Mouse (Mus musculus): ENCODE results near the gene Rho.
A peak's percentile ranks its signal among the peaks of the same experiment; 100 is the strongest.

Gene Rho

DNA sequence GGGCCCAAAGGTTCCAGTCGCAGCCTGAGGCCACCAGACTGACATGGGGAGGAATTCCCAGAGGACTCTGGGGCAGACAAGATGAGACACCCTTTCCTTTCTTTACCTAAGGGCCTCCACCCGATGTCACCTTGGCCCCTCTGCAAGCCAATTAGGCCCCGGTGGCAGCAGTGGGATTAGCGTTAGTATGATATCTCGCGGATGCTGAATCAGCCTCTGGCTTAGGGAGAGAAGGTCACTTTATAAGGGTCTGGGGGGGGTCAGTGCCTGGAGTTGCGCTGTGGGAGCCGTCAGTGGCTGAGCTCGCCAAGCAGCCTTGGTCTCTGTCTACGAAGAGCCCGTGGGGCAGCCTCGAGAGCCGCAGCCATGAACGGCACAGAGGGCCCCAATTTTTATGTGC lies at the start of gene Rho:
Gene Rho (plus strand): TSS at position 110 of the 400 bp plus-strand sequence.
- no peak for DNase-seq (ENCODE audit: low spot score in 2 of 2)

GRCm38 (mm10) chr6:115884018-115884417 lies 47.5 kb upstream of the Rho start:
- DNase-seq (ENCODE audit: low spot score in 2 of 2) = no peak

DNA sequence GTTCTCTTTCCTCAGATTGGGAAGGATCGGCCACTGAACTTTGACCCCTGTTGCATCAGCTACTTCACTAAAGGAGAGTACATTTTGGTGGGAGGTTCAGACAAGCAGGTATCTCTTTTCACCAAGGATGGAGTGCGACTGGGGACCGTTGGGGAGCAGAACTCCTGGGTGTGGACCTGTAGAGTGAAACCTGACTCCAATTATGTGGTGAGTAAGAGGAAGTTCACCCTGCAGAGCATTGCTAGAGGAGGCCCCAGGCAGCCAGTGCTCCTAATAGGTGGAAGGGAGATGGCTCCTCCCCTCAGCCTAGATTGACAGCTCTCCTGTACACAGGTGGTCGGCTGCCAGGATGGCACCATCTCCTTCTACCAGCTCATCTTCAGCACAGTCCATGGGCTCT lies 44.7 kb upstream of the Rho start:
- DNase-seq (ENCODE audit: low spot score in 2 of 2) = no peak

DNA sequence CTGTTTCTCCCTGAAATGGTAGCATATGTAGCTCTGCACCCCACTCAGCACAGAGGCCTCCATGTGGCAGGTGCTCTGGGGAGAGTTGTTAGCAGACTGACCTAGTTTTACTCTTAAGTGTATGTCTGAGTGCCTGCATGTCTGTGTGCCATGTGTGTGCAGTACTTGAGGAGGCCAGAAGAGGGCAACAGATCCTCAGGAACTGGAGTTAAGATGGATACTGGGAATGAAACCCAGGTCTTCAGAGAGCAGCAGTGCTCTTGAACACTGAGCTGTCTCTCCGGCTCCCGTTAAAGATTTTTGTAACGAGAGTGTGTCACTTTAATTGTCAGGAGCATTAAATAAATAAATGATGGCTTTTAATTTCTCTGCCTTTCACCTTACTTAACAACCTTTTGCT lies 43.3 kb upstream of the Rho start:
- peak in 1 of 2 experiments; percentile 33 for DNase-seq (ENCODE audit: low spot score in 2 of 2)

GRCm38 (mm10) chr6:115890601-115891000 lies 40.9 kb upstream of the Rho start:
- DNase-seq (ENCODE audit: low spot score in 2 of 2) = no peak

DNA sequence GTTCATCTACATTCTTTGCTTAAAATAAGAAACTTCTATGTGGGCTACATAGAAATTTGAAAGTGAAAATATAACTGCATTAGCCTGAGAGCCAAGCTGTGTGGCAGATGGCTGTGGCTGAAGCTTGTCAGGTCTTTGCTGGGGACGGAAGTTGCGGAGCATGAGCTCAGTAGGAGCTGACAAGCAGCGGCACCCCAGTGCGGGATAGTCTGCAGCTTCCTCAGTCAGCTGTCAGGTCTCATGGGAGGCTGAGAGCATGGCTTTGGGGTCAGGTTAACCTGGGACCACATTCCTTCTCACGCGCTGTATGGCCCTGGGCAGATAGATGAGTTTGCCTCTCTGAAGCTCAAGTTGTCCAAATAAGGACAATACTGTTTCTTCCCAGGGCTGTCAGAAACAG lies 40.5 kb upstream of the Rho start:
- no peak for DNase-seq (ENCODE audit: low spot score in 2 of 2)

DNA sequence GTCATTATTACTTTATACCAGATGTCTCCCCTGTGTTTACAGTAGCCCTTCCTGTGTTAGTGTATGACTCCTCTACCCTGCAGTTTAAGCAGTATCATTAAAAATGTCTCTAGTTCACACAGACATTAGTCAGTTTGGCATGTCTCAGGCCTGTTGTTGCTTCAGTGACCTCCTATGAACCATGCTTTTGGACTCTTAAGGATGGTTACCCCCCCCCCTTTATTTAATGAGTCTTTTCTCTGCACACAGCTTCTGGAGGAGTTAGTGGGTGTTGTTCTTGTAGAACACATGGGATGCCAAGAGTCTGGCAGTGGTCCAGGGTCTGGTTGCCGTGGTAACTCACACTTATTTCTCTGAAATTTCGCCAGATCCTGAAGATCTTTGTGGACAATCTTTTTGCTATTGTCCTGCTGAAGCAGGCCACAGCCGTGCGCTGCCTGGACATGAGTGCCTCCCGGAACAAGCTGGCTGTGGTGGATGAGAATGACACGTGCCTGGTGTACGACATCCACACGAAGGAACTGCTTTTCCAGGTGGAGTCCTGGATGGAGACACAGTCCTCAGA lies 40.0 kb upstream of the Rho start:
- DNase-seq (ENCODE audit: low spot score in 2 of 2) = peak in 1 of 2 experiments; percentile 73

DNA sequence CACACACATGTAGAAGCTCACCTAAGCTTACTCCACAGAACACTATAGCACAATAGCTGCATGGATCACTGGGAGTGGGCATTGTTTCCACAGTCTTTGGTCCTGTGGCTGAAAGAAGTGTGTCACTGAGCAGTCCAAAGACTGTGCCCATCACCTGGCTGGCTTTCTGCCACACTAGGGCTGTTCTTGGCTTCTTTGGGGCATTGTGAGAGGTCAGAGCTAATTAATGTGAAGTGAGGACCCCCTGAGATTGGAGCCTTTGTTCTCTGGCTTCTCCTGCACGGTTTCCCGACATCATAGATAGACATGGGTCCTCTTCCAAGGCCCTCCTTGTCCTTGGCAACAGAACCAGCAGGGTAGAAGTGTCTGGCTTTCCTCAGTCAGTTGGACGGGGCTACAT lies 39.2 kb upstream of the Rho start:
- no peak for DNase-seq (ENCODE audit: low spot score in 2 of 2)

DNA sequence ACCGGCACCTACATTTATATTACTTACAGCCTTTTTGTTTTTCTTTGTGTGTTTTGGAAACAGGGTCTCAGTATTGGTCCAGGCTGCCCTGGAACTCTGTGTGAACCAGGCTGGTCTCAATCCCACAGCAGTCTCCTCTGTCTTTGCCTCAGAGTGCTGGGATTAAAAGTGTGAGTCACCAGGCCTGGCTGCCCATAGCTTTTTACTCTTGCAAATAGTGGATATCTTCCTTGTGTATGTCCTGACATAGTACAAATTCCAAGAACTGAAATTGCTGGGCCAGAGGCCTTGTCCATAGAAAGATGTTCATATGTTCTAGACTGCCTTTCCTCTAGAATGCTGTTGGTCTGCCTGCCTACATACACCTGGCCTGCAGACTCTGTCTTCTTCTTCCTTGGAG lies 35.2 kb upstream of the Rho start:
- DNase-seq (ENCODE audit: low spot score in 2 of 2) = no peak

GRCm38 (mm10) chr6:115897117-115897516 lies 34.4 kb upstream of the Rho start:
- DNase-seq (ENCODE audit: low spot score in 2 of 2) = no peak

DNA sequence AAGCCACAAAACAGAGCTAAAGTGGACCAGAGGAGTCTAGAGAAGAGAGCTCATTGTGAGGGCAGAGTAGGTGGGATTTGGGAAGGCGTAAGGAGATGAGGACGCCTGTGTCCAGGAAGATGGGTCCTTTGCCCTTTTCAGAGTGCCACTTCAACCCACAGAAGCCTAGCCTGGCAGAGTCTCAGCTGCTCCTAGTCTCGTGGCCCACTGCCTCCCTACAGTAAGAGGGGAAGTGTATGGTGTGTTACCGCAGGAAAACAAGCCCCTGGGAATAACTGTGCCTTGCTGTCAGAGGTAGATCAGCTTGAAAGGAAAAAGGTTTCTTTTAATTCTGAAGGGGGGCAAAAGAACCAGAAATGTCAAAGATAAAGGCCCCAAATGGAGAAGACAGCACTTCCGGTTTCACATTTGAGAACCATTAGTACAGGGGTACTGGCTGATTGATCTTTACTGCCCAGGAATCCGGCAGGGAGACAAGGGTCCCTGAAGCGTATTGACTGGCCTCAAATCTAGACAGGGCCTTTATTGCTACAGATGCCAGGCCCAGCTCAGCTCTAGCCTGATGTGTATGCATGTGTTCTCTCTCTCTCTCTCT lies 33.5 kb upstream of the Rho start:
- DNase-seq (ENCODE audit: low spot score in 2 of 2) = no peak

- peak in 1 of 2 experiments; percentile 74 for DNase-seq (ENCODE audit: low spot score in 2 of 2)
These were observed 30.5 kb upstream of the Rho start for GRCm38 (mm10) chr6:115901062-115901461.

GRCm38 (mm10) chr6:115901489-115901931 lies 30.0 kb upstream of the Rho start:
- no peak for DNase-seq (ENCODE audit: low spot score in 2 of 2)

- DNase-seq (ENCODE audit: low spot score in 2 of 2) = no peak
These were observed 29.0 kb upstream of the Rho start for GRCm38 (mm10) chr6:115902545-115902944.

GRCm38 (mm10) chr6:115905568-115905967 lies 26.0 kb upstream of the Rho start:
- DNase-seq (ENCODE audit: low spot score in 2 of 2) = no peak

DNA sequence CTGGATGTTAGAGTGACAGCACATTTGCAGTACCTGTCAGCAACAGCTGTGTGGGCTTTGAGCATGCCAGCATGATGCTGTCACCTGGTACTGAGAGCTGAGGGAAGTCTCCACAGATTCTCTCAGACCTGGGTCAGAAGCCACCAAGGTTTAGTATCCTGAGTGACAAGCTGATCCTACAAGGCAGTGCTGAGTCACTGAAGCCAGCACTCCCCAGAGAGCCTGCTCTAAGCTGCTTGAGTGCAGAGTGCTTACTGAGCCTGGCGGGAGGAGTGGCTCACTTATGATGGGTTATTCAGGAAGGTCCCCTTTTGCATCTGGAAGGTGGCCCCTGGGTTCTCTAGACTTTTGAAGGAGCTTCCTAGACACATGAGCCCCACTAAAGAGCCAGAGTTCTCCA lies 25.1 kb upstream of the Rho start:
- DNase-seq (ENCODE audit: low spot score in 2 of 2) = no peak

DNA sequence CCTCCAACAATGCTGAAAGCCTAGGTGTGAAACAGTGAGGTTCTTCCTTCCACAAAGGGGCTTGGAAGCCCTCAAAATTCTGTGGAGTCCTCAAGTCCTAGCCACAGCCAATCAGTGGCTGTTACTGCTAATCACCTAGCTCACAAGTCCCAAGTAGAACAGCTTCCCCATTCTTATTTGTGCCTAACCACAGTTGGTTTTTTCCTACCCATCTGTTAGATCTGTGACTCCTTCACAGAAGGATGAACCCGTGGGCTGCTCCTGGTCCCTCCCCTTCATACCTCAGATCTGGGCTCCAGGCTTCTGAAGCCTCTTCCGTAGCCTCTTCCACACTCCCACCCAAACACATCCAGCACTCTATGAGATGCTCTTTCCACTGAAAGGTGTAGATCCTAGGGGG lies 24.7 kb upstream of the Rho start:
- no peak for DNase-seq (ENCODE audit: low spot score in 2 of 2)

DNA sequence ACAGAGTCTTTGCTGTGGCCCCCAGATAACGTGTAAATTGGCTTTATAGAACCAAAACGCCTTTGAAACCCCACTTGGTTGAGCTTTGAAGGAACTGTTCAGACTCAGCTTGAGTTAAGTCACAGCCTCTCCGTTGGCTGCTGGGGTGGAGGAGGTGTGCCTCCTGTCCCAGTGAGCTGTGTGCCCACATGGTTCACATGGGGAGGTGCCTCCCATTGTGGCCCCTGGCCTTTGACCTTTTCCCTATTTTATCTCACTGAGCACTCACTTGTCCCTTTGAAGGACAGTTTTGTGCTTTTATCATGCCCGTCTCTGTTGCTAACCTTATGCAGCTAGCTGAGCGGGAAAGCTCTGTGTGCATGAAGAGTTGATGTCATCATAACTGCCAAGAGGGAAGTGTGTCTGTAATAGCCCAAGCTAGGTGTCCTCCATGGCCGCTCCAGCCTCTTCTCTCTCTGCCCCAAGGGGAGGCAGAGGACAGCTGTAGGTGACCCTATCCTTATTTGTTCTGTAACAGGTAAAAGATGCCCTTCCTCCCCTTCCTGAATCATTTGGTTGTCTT lies 23.0 kb upstream of the Rho start:
- DNase-seq (ENCODE audit: low spot score in 2 of 2) = no peak

DNA sequence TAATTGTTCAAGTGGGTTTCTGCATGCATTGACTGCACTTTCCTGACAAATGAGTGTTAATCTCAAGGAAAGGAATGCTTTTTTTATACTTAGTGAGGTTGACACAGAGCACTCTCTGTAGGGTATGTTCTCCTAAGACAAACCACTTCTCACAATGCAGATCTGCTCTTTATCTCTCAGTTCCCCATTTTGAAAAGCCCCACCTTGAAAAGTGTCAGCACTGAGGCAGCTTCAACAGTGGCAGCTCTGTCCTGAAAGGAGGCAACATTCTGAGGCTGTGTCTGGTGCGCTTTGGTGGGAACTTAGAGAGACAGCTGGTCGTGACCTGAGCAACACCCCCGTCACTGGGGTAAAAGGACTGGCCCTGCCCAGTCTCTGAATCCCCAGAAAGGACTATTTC lies 22.5 kb upstream of the Rho start:
- no peak for DNase-seq (ENCODE audit: low spot score in 2 of 2)

- DNase-seq (ENCODE audit: low spot score in 2 of 2) = no peak
These were observed 21.6 kb upstream of the Rho start for GRCm38 (mm10) chr6:115909940-115910339.

GRCm38 (mm10) chr6:115911763-115912162 lies 19.8 kb upstream of the Rho start:
- DNase-seq (ENCODE audit: low spot score in 2 of 2) = no peak

- DNase-seq (ENCODE audit: low spot score in 2 of 2) = no peak
These were observed 18.1 kb upstream of the Rho start for GRCm38 (mm10) chr6:115913482-115913881.

DNA sequence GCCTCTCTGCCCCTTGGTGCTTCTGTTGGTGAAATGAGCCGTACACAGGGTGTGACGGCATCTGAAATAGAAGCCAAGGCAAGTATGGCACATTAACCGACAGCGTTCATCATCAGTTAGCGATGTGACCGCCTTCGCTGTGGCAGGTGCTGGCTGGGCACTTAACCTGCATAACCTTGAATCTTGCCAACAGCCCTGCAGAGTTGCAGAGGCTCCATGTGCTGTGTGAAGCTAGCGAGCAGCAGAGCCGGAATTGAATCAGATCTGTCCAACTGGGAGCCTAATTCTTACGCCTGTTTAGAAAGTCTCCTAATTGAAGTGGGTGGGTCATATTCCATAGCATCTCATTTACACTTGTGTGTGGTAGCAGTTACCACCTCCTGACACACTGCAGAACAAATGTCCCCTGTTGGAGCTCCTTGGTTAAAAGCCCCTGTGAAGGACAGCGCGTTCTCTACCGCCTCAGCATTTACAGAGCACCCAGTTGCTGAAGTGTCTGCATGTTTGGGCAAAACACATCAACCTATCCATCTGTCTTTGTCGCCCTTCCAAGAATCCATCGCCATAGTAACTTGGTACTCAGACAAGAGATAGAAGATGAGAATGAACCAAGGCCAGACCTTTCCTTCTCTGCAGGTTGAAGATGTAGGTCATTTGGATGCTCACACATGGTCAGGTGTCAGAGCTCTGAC lies 16.9 kb upstream of the Rho start:
- DNase-seq (ENCODE audit: low spot score in 2 of 2) = peak in 1 of 2 experiments; percentile 46
